Mouse (Mus musculus) ES-Bruce4 (cell line): ENCODE data around the gene Pik3c2b.
A peak's percentile ranks its signal among the peaks of the same experiment; 100 is the strongest.

Experiments
- CTCF ChIP-seq: IDR thresholded peaks from one replicate; pipeline ENCODE4 v1.8.1; 2011; ENCODE audit warnings: low read depth, low read length
- EP300 ChIP-seq: IDR thresholded peaks from 2 replicates; pipeline ENCODE4 v1.6.1; 2011; ENCODE audit warnings: low read depth, low read length; ENCODE audit not compliant: insufficient read depth
- POLR2A ChIP-seq: IDR thresholded peaks from one replicate; pipeline ENCODE4 v1.8.1; 2011; ENCODE audit warnings: low read length; ENCODE audit not compliant: insufficient read depth

GRCm38 (mm10) chr1:133080079-133080561 is 34.7 kb downstream of the Pik3c2b start:
- TF ChIP-seq CTCF (no peak), POLR2A (no peak), EP300 (peak; percentile 72; the same call in 1 of the 2 replicates)
